Mouse (Mus musculus): Measurements from ENCODE around the gene Slc2a2. TPM values are rescaled to one million over a fixed set of nuclear protein-coding genes. Genes with fewer than 3 reads are reported as not detected.

The Slc2a2 gene
- not detected for total RNA-seq (2023)

DNA sequence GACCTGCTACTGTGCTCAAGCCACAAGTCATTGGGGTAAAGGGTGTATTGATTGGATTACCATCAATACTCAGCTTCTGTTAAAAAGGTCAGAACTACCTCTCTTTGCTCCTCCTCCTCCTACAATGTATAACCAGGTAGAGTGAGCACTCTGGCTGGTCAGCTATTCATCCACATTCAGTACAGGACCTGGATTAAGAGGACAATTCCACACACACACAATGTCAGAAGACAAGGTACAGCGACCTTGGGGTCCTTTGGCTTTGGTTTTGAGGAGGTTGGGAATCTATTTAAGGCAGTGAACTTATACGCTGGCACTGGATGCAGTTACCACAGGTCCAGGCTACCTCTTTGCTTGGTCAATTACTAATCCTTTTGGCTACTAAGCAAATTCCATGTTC is at the start of gene Slc2a2:
TSS of gene Slc2a2 (plus strand) at position 107 of the 400 bp plus-strand sequence.

Other genes with a start within 250 kb of the Slc2a2 start
- gene Eif5a2, start 83.4 kb downstream of the Slc2a2 start, total RNA-seq (2023), result 1 to 10 TPM; 4.2 to 5.3 TPM
- gene Rpl22l1, start 107.5 kb downstream of the Slc2a2 start, total RNA-seq (2023), result 100 to 1,000 TPM; 386 to 417 TPM
- not detected for gene Gm1527, start 194.7 kb downstream of the Slc2a2 start, total RNA-seq (2023)

Measured in T-cell, adult 66 days (primary cell).